Mouse (Mus musculus): ENCODE measurements around the gene Lpin1. TPM values are rescaled to one million over a fixed set of nuclear protein-coding genes. Genes with fewer than 3 reads are reported as not detected.
A peak's percentile ranks its signal among the peaks of the same experiment; 100 is the strongest.

Lpin1 gene
- polyA plus RNA-seq, 1 experiment from 2014 or later = 21.7 TPM

- Histone ChIP-seq H3K79me2 (ENCODE audit: inconsistent target) (no peaks in the 10 kb centered on the region), H3K27ac (no peak overlapping the region), H3K36me3 (ENCODE audit: inconsistent target) (peaks cover 64% of the 10 kb centered on the region), H3K4me3 (ENCODE audit: inconsistent target) (no peak overlapping the region)
- WGBS (ENCODE audit: missing documents) = 93% methylated on average over 8 of the region's 8 CpGs
Observed at GRCm38 (mm10) chr12:16540712-16541111, 70.1 kb downstream of the Lpin1 start.

DNA sequence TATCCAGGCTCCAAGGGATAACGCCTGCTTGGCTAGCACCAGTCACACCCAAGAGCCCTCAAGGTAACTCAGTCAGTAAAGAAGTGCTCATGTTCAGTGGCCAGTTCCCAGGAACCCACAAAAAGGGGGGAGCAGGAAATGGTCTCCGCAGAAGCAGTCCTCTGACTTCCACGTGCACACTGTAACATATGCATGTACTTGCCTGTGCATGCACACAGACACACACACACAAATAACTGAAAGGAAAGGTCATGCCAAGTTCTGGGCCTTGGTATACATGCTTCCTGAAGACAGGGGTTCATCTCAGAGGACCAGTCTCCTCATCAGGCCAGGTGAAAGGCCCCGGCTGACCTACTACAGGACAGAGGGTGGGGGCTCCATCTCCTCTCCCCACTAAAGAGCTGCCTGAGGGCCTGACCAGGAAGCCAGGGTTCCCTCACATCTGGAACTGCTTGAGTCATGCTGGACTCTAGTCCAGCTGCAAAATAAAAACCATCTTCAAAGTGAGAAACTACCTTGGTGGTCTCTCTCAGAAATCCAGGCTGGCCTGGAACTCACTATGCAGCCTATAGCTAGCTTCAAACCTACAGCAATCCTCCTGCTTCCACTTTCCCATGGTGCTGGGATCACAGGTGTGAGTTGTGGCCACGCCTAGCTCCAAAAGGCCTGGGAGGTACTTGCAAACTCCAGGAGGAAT lies 70.7 kb downstream of the Lpin1 start:
- Histone ChIP-seq H3K4me3 (ENCODE audit: inconsistent target) (no peak overlapping the region), H3K27ac (no peak overlapping the region), H3K79me2 (ENCODE audit: inconsistent target) (no peaks in the 10 kb centered on the region), H3K36me3 (ENCODE audit: inconsistent target) (peaks cover 58% of the 10 kb centered on the region)
- WGBS (ENCODE audit: missing documents) = 63% methylated on average over 5 of the region's 5 CpGs

DNA sequence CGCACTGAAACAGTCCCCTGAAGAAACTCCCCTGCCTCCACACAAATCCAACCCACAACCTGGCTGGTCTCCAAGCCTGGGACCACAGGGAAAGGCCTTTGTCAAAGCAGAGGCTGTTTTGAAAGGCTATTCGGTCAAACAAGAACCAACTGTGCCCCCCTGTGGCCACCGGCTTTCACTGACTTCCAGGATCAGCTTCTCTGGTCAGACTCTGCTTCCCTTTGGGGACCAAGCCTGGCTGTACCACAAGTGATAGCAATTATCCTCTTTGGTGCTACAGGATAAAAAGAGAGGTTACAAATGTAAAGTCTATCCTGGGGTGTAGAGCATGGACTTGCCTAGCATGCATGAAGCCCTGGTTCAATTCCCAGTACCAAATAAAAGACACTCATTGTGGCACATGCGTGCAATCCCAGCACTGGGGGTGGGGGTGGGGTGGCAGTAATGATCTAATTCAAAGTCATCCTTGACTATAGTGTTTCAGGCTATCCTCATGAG lies 77.4 kb downstream of the Lpin1 start:
- H3K4me3 ChIP-seq (ENCODE audit: inconsistent target) = peak overlapping the region; percentile 5; the same call in 1 of the 2 replicates

DNA sequence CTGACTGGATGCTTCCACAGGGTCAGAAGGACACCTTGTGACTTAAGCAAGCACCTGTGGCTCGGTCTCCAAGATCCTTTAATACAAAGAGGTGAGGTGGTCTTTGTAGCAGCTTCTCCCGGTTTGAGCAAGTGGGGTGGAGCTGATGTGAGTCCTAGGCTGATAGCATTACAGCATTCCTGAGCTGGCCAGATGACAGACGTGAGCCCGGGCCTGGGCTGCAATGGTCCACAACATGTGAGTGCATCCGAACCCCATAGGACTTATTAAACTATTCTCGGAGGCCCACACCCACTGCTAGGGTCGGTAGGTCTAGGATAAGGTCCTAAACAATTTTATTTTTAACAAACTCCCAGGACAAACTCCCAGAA lies 77.9 kb downstream of the Lpin1 start:
- H3K4me3 ChIP-seq (ENCODE audit: inconsistent target) = peak overlapping the region; percentile 5; the same call in 1 of the 2 replicates
- WGBS (ENCODE audit: missing documents) = 9% methylated on average over 7 of the region's 7 CpGs
- no peaks in the 10 kb centered on the region for H3K79me2 ChIP-seq (ENCODE audit: inconsistent target)
- H3K36me3 ChIP-seq (ENCODE audit: inconsistent target) = peaks cover 9% of the 10 kb centered on the region
- peak overlapping the region; percentile 81 for H3K27ac ChIP-seq

More for the DNA sequence above, 77.4 kb downstream of the Lpin1 start:
- Histone ChIP-seq H3K36me3 (ENCODE audit: inconsistent target) (peaks cover 15% of the 10 kb centered on the region), H3K27ac (peak overlapping the region; percentile 81), H3K79me2 (ENCODE audit: inconsistent target) (no peaks in the 10 kb centered on the region)
- WGBS (ENCODE audit: missing documents) = 25% methylated on average over 4 of the region's 4 CpGs

DNA sequence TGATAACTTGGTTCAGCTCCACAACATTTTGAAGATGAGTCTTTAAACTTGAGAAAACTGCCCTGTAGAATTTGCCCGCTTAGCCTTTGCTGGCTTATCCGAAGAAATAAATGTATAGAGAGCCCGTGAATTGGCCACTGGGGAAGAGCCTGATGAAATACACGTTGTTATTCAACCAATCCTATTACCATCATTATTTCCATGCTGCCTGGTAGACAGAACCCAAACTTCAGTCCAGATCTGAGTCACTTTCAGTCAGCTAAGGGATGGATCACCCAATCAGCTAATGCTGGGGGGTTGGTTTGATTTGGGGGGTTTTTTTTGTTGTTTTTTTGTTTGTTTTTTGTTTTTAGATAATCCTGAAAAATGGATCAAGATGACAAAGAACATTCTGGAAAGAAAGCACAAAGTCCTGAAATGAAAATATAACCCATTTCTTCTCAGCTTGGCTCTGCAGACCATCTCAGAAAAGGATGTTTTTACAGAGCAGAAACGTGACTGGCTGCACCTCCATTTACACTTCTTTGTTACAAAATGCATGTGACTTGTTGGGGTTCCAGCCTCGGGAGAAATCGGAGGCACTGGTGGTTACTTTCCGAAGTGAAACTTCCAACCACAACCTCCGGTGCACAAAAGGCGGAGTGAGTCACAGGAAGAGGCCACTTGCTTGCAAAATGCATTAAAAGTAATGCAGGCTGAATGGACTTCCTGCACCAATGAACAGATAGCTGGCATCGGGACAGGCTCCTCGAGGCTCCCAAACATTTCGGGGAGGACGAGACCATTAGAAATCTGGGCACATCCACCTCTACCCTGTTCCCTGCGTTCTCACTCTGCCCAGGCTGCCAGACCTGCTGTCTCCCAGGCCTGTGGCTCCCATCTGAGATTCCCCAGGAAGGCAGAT lies 78.6 kb downstream of the Lpin1 start:
- H3K27ac ChIP-seq = peak overlapping the region; percentile 81
- no peaks in the 10 kb centered on the region for H3K79me2 ChIP-seq (ENCODE audit: inconsistent target)
- H3K4me3 ChIP-seq (ENCODE audit: inconsistent target) = peak overlapping the region; percentile 5; the same call in 1 of the 2 replicates
- 0 out of 2 replicates have a peak, but pooled peaks cover 4% of the 10 kb centered on the region for H3K36me3 ChIP-seq (ENCODE audit: inconsistent target)
- 18% methylated on average over 15 of the region's 15 CpGs for WGBS (ENCODE audit: missing documents)

- Histone ChIP-seq H3K4me3 (ENCODE audit: inconsistent target) (no peak overlapping the region), H3K79me2 (ENCODE audit: inconsistent target) (no peaks in the 10 kb centered on the region), H3K36me3 (ENCODE audit: inconsistent target) (no peaks in the 10 kb centered on the region), H3K27ac (no peak overlapping the region)
- 89% methylated on average over 7 of the region's 7 CpGs for WGBS (ENCODE audit: missing documents)
Observed at GRCm38 (mm10) chr12:16528650-16529049, 82.1 kb downstream of the Lpin1 start.

GRCm38 (mm10) chr12:16527941-16528340 lies 82.8 kb downstream of the Lpin1 start:
- no peaks in the 10 kb centered on the region for H3K36me3 ChIP-seq (ENCODE audit: inconsistent target)
- 69% methylated on average over 3 of the region's 3 CpGs for WGBS (ENCODE audit: missing documents)
- no peaks in the 10 kb centered on the region for H3K79me2 ChIP-seq (ENCODE audit: inconsistent target)
- H3K4me3 ChIP-seq (ENCODE audit: inconsistent target) = no peak overlapping the region
- H3K27ac ChIP-seq = no peak overlapping the region

DNA sequence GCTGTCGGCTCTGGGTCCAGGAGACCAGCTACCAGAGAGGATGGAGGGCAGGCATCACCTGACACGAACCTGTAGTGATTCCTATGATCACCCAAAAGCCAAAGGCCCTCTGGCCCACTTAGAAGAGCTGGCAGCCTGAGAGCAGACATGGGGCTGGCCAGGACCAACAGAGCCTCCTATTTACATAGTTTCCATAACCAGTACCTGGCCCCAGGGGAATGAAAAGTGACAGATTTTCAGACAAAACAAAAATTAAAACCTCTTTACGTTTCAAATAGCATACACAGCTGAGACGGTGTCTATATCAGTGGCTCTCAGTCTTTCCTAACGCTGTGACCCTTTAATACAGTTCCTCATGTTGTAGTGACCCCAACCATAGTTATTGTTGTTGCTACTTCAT lies 83.9 kb downstream of the Lpin1 start:
- H3K36me3 ChIP-seq (ENCODE audit: inconsistent target) = no peaks in the 10 kb centered on the region
- 96% methylated on average over 5 of the region's 5 CpGs for WGBS (ENCODE audit: missing documents)
- peak overlapping the region; percentile 60 for H3K27ac ChIP-seq
- H3K4me3 ChIP-seq (ENCODE audit: inconsistent target) = no peak overlapping the region
- H3K79me2 ChIP-seq (ENCODE audit: inconsistent target) = no peaks in the 10 kb centered on the region

DNA sequence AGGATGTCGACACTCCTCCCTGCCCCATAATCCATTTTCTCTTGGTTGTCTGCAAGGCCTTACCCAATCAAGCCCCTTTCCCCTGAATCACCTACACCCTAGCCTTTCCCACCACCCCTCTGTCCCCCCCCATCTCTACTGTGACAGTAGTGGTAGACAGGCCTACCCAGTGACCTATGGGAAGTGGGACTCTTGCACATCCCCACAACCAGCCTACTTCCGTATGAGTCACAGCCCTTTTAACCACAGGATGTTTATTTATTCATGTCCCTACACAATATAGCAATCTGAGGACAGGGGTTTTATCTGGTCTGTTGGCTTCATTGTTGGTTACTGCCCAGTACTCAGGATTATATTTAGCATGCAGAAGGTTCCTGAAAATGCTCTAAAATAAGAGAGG lies 84.6 kb downstream of the Lpin1 start:
- H3K79me2 ChIP-seq (ENCODE audit: inconsistent target) = no peaks in the 10 kb centered on the region
- no peaks in the 10 kb centered on the region for H3K36me3 ChIP-seq (ENCODE audit: inconsistent target)
- H3K27ac ChIP-seq = peak overlapping the region; percentile 60
- WGBS (ENCODE audit: missing documents) = 36% methylated on average over 2 of the region's 2 CpGs
- no peak overlapping the region for H3K4me3 ChIP-seq (ENCODE audit: inconsistent target)

DNA sequence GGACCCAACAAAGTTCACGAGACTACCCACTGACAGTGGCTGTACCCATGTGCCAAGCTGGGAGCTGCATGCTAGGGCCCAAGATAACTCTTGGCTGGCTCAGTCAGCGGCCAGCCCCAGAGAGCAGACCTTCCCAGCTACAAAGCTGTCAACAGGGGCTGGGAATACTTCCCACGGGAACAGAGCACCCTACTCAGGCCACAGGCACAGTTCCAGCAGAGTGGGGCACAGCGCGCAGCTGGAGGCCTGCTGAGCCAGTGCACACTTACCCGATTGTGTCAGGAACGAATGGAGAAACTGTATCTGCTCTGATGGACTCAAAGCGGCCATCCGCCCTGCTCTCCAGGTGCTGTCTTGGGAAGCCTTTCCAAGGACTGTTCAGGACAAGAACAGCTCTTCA lies 95.6 kb downstream of the Lpin1 start:
- H3K4me3 ChIP-seq (ENCODE audit: inconsistent target) = no peak overlapping the region
- 94% methylated on average over 9 of the region's 9 CpGs for WGBS (ENCODE audit: missing documents)
- no peaks in the 10 kb centered on the region for H3K36me3 ChIP-seq (ENCODE audit: inconsistent target)
- no peak overlapping the region for H3K27ac ChIP-seq
- H3K79me2 ChIP-seq (ENCODE audit: inconsistent target) = no peaks in the 10 kb centered on the region

DNA sequence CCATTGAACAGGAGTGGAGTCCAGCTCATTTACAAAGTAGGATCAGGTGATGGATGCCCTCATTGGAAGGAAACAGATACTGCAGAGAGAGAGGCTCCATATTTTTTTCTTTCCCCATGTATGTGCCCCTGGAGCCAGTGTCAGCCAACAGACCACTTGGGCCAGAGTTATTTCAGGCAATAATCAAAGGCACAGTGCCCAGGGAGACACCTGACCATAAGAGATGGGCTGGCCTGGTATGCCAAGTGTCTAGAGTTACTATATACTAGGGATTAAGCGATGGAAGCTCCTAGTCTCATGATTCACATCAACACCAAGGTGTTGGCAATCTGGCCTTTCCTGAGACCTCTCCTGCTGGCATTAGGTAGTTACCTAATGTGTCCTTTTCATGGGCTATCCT lies 97.8 kb downstream of the Lpin1 start:
- Histone ChIP-seq H3K27ac (no peak overlapping the region), H3K4me3 (ENCODE audit: inconsistent target) (no peak overlapping the region), H3K36me3 (ENCODE audit: inconsistent target) (no peaks in the 10 kb centered on the region), H3K79me2 (ENCODE audit: inconsistent target) (no peaks in the 10 kb centered on the region)
- WGBS (ENCODE audit: missing documents) = 100% methylated on average over 1 of the region's 1 CpGs

GRCm38 (mm10) chr12:16509122-16509752 lies 101.5 kb downstream of the Lpin1 start:
- no peak overlapping the region for H3K27ac ChIP-seq
- 23% methylated on average over 13 of the region's 13 CpGs for WGBS (ENCODE audit: missing documents)
- H3K79me2 ChIP-seq (ENCODE audit: inconsistent target) = no peaks in the 10 kb centered on the region
- no peak overlapping the region for H3K4me3 ChIP-seq (ENCODE audit: inconsistent target)
- no peaks in the 10 kb centered on the region for H3K36me3 ChIP-seq (ENCODE audit: inconsistent target)

GRCm38 (mm10) chr12:16506796-16507790 lies 103.7 kb downstream of the Lpin1 start:
- Histone ChIP-seq H3K36me3 (ENCODE audit: inconsistent target) (no peaks in the 10 kb centered on the region), H3K4me3 (ENCODE audit: inconsistent target) (no peak overlapping the region), H3K27ac (no peak overlapping the region), H3K79me2 (ENCODE audit: inconsistent target) (no peaks in the 10 kb centered on the region)
- WGBS (ENCODE audit: missing documents) = 56% methylated on average over 17 of the region's 17 CpGs

GRCm38 (mm10) chr12:16504244-16504643 lies 106.5 kb downstream of the Lpin1 start:
- H3K27ac ChIP-seq = no peak overlapping the region
- H3K36me3 ChIP-seq (ENCODE audit: inconsistent target) = no peaks in the 10 kb centered on the region
- no peaks in the 10 kb centered on the region for H3K79me2 ChIP-seq (ENCODE audit: inconsistent target)
- no peak overlapping the region for H3K4me3 ChIP-seq (ENCODE audit: inconsistent target)
- 96% methylated on average over 3 of the region's 3 CpGs for WGBS (ENCODE audit: missing documents)

Data from macrophage (primary cell).